Mouse (Mus musculus): ENCODE data around the gene Mrpl20.

The Mrpl20 gene

GRCm38 (mm10) chr4:155783486-155784080 is 19.1 kb upstream of the Mrpl20 start:
- no peak for DNase-seq (ENCODE audit: low spot score in 2 of 2)

GRCm38 (mm10) chr4:155784081-155784701 is 18.5 kb upstream of the Mrpl20 start:
- DNase-seq (ENCODE audit: low spot score in 2 of 2): peak; percentile 72 to 90

- DNase-seq (ENCODE audit: low spot score in 2 of 2): peak in 1 of 2 experiments; percentile 66
These were observed 17.4 kb upstream of the Mrpl20 start for GRCm38 (mm10) chr4:155785246-155785645.

- peak in 1 of 2 experiments; percentile 27 for DNase-seq (ENCODE audit: low spot score in 2 of 2)
These were observed 16.9 kb upstream of the Mrpl20 start, which contains the start of gene Tmem88b for GRCm38 (mm10) chr4:155785819-155786218. Gene Tmem88b, minus strand, starts transcription at chr4:155785874.

- DNase-seq (ENCODE audit: low spot score in 2 of 2): peak; percentile 72 to 76
These were observed 14.4 kb upstream of the Mrpl20 start for GRCm38 (mm10) chr4:155788300-155788699.

GRCm38 (mm10) chr4:155788833-155789232 is 13.8 kb upstream of the Mrpl20 start:
- peak; percentile 59 to 70 for DNase-seq (ENCODE audit: low spot score in 2 of 2)

GRCm38 (mm10) chr4:155790021-155790489 is 12.6 kb upstream of the Mrpl20 start, which contains the start of gene Ankrd65:
Gene Ankrd65, plus strand, starts transcription at chr4:155790439.
- DNase-seq (ENCODE audit: low spot score in 2 of 2): no peak

GRCm38 (mm10) chr4:155790650-155791161 is 12.0 kb upstream of the Mrpl20 start:
- DNase-seq (ENCODE audit: low spot score in 2 of 2): no peak

GRCm38 (mm10) chr4:155791240-155791933 is 11.3 kb upstream of the Mrpl20 start:
- DNase-seq (ENCODE audit: low spot score in 2 of 2): no peak

- no peak for DNase-seq (ENCODE audit: low spot score in 2 of 2)
These were observed 8.9 kb upstream of the Mrpl20 start for GRCm38 (mm10) chr4:155793730-155794129.

- no peak for DNase-seq (ENCODE audit: low spot score in 2 of 2)
These were observed 603 bp upstream of the Mrpl20 start for GRCm38 (mm10) chr4:155802075-155802474.

GRCm38 (mm10) chr4:155803340-155804041 is 813 bp downstream of the Mrpl20 start:
- peak; percentile 95 to 99 for DNase-seq (ENCODE audit: low spot score in 2 of 2)

GRCm38 (mm10) chr4:155807841-155808240 is 5.2 kb downstream of the Mrpl20 start:
- no peak for DNase-seq (ENCODE audit: low spot score in 2 of 2)

- peak; percentile 92 to 96 for DNase-seq (ENCODE audit: low spot score in 2 of 2)
These were observed 9.4 kb downstream of the Mrpl20 start, which contains the start of gene Ccnl2 for GRCm38 (mm10) chr4:155811929-155812664. Gene Ccnl2, plus strand, starts transcription at chr4:155812489.

- DNase-seq (ENCODE audit: low spot score in 2 of 2): peak; percentile 49 to 78
These were observed 10.0 kb downstream of the Mrpl20 start for GRCm38 (mm10) chr4:155812665-155813181.

GRCm38 (mm10) chr4:155817533-155817932 is 14.9 kb downstream of the Mrpl20 start:
- DNase-seq (ENCODE audit: low spot score in 2 of 2): no peak

GRCm38 (mm10) chr4:155821025-155821424 is 18.3 kb downstream of the Mrpl20 start:
- DNase-seq (ENCODE audit: low spot score in 2 of 2): no peak

GRCm38 (mm10) chr4:155823443-155823842 is 20.8 kb downstream of the Mrpl20 start:
- no peak for DNase-seq (ENCODE audit: low spot score in 2 of 2)

- DNase-seq (ENCODE audit: low spot score in 2 of 2): no peak
These were observed 27.2 kb downstream of the Mrpl20 start for GRCm38 (mm10) chr4:155829866-155830265.

GRCm38 (mm10) chr4:155830596-155830995 is 27.9 kb downstream of the Mrpl20 start:
- DNase-seq (ENCODE audit: low spot score in 2 of 2): no peak

All from spleen, postnatal 4 days (tissue).